Mouse (Mus musculus) gastrocnemius, postnatal 25 days (tissue): ENCODE data around the gene Mylpf. TPM values are rescaled to one million over a fixed set of nuclear protein-coding genes. Genes with fewer than 3 reads are reported as not detected.
"Not testable (repeated sequence)": the region's sequence is repeated elsewhere in the genome, so short reads cannot be mapped to it uniquely, and the experiment has no call there.

ENCODE experiments used
- DNase-seq: peaks from one replicate; pipeline ENCODE4 v3.0.0; 2022
- total RNA-seq, 2 experiments: library from RNA; stranded (reverse); gene quantifications; 1 replicate in 1 of 2; 2 replicates in 1 of 2; pipeline ENCODE4 v1.2.3; 2021

Mylpf gene
- total RNA-seq, 2 experiments from 2014 or later = 49,123 to 49,891 TPM

GRCm38 (mm10) chr7:127225147-127225995 is 16.7 kb downstream of the Mylpf start:
- no peak for DNase-seq

GRCm38 (mm10) chr7:127228615-127229303 is 20.1 kb downstream of the Mylpf start:
- peak; percentile 72 for DNase-seq

GRCm38 (mm10) chr7:127231376-127231775 is 22.7 kb downstream of the Mylpf start:
- no peak for DNase-seq

GRCm38 (mm10) chr7:127231826-127232621 is 23.3 kb downstream of the Mylpf start:
- no peak for DNase-seq

- DNase-seq = peak; percentile 84
These were observed 24.1 kb downstream of the Mylpf start, which contains the start of the genes Zfp553 and Sept1 for GRCm38 (mm10) chr7:127232622-127233367. Gene Zfp553 (plus strand): TSS chr7:127233061. Gene Sept1 (minus strand): TSS chr7:127233130.

- DNase-seq = no peak
These were observed 24.7 kb downstream of the Mylpf start for GRCm38 (mm10) chr7:127233368-127233749.

GRCm38 (mm10) chr7:127233765-127234164 is 25.1 kb downstream of the Mylpf start:
- DNase-seq = no peak

- no peak for DNase-seq
These were observed 26.1 kb downstream of the Mylpf start for GRCm38 (mm10) chr7:127234777-127235176.

- no peak for DNase-seq
These were observed 34.7 kb downstream of the Mylpf start for GRCm38 (mm10) chr7:127243361-127243867.

- peak; percentile 97 for DNase-seq
These were observed 35.4 kb downstream of the Mylpf start, which contains the start of gene Zfp771 for GRCm38 (mm10) chr7:127243870-127244657. Gene Zfp771 (plus strand): TSS chr7:127244274.

- peak; percentile 68 for DNase-seq
These were observed 36.2 kb downstream of the Mylpf start for GRCm38 (mm10) chr7:127244658-127245510.

- DNase-seq = not testable (repeated sequence)
These were observed 41.8 kb downstream of the Mylpf start for GRCm38 (mm10) chr7:127250511-127250910.

- DNase-seq = no peak
These were observed 43.7 kb downstream of the Mylpf start for GRCm38 (mm10) chr7:127252414-127252813.

- DNase-seq = no peak
These were observed 44.7 kb downstream of the Mylpf start for GRCm38 (mm10) chr7:127253341-127253740.

- peak; percentile 94 for DNase-seq
These were observed 45.4 kb downstream of the Mylpf start for GRCm38 (mm10) chr7:127253821-127254769.

- DNase-seq = no peak
These were observed 46.3 kb downstream of the Mylpf start for GRCm38 (mm10) chr7:127255008-127255407.

GRCm38 (mm10) chr7:127255965-127256364 is 47.3 kb downstream of the Mylpf start:
- no peak for DNase-seq

- DNase-seq = no peak
These were observed 47.8 kb downstream of the Mylpf start for GRCm38 (mm10) chr7:127256518-127256917.
